Mouse (Mus musculus): ENCODE data around the gene Hexim1.

GRCm38 (mm10) chr11:103117591-103118009, 1.6 kb downstream of the Hexim1 start:
- TF ChIP-seq CTCF (IDR thresholded peaks at IDR 0.05; ENCODE audit: borderline replicate concordance, insufficient read depth, low read length), result no peak
- TF ChIP-seq POLR2A (IDR thresholded peaks at IDR 0.05; ENCODE audit: low read depth, low read length), result no peak
